Mouse (Mus musculus) ES-E14 (cell line): ENCODE results near the gene Cetn3. TPM values are rescaled to one million over a fixed set of nuclear protein-coding genes. Genes with fewer than 3 reads are reported as not detected.

ENCODE experiments used
- DNase-seq: peaks from one replicate; pipeline ENCODE4 v3.0.0-alpha.2; 2013; ENCODE audit warnings: low read depth, low spot score
- H3K27ac ChIP-seq: 2 replicates; pipeline ENCODE4 v1.5.1; 2012; ENCODE audit warnings: low read depth, mild to moderate bottlenecking, low read length, moderate library complexity, mixed read lengths; ENCODE audit not compliant: poor library complexity, insufficient read depth, severe bottlenecking
- H3K36me3 ChIP-seq: 2 replicates; pipeline ENCODE4 v1.6.1; 2012; ENCODE audit warnings: mild to moderate bottlenecking, low read length, moderate library complexity, mixed read lengths; ENCODE audit not compliant: control insufficient read depth, poor library complexity, insufficient read depth, severe bottlenecking
- H3K4me1 ChIP-seq, 2 experiments: fragments of 150-350 bp in 1 of 2; sonication (generic) in 1 of 2; 2 replicates each; pipeline ENCODE4 v1.6.1; 2012; ENCODE audit warnings: low read length in 2 of 2, mild to moderate bottlenecking in 1 of 2, mixed read lengths in 1 of 2; ENCODE audit not compliant: control insufficient read depth in 2 of 2, insufficient read depth in 2 of 2, poor library complexity in 1 of 2
- H3K4me3 ChIP-seq, 2 experiments: fragments of 150-350 bp in 1 of 2; sonication (generic) in 1 of 2; 2 replicates each; pipeline ENCODE4 v1.5.1; 2012; ENCODE audit warnings: low read length in 2 of 2, low read depth in 1 of 2, mild to moderate bottlenecking in 1 of 2, mixed read lengths in 1 of 2; ENCODE audit not compliant: insufficient read depth in 1 of 2, poor library complexity in 1 of 2, severe bottlenecking in 1 of 2
- H3K9ac ChIP-seq: 2 replicates; pipeline ENCODE4 v1.6.1; 2012; ENCODE audit warnings: low read depth, mild to moderate bottlenecking, low read length, mixed read lengths; ENCODE audit not compliant: poor library complexity, insufficient read depth, severe bottlenecking
- H3K9me3 ChIP-seq: fragments of 150-350 bp; sonication (generic); 2 replicates; pipeline ENCODE4 v1.6.1; 2012; ENCODE audit warnings: low read depth, mild to moderate bottlenecking, low read length; ENCODE audit not compliant: control insufficient read depth, insufficient read depth
- CHD2 ChIP-seq: IDR thresholded peaks from 2 replicates; pipeline ENCODE4 v1.6.1; 2014; ENCODE audit warnings: mild to moderate bottlenecking, low read depth, low read length, inconsistent platforms
- HCFC1 ChIP-seq: IDR thresholded peaks from 2 replicates; pipeline ENCODE4 v1.6.1; 2012; ENCODE audit warnings: low read length, inconsistent platforms, borderline replicate concordance; ENCODE audit not compliant: insufficient read depth
- MAFK ChIP-seq: IDR thresholded peaks from 2 replicates; pipeline ENCODE4 v1.6.1; 2014; ENCODE audit warnings: mild to moderate bottlenecking, low read depth, low read length, inconsistent platforms; ENCODE audit not compliant: insufficient read depth
- ZC3H11A ChIP-seq: IDR thresholded peaks from 2 replicates; pipeline ENCODE4 v1.6.1; 2012; ENCODE audit warnings: low read depth, mild to moderate bottlenecking, inconsistent platforms, low read length, borderline replicate concordance
- ZNF384 ChIP-seq: IDR thresholded peaks from 2 replicates; pipeline ENCODE4 v1.6.1; 2012; ENCODE audit warnings: low read depth, low read length, inconsistent platforms
- in situ Hi-C, 2 experiments: fragments of 600-800 bp; cut with MboI; formaldehyde crosslinking; loops; one replicate each; pipeline ENCODE4 v1.15.1; 2025; ENCODE audit warnings: low sequenced_read_pairs in 2 of 2, inconsistent platforms in 1 of 2; ENCODE audit not compliant: unreplicated experiment in 2 of 2
- total RNA-seq: library from RNA; depleted of rRNA; stranded (reverse); fragments of 300-350 nt; gene quantifications from 2 replicates; pipeline ENCODE4 v1.2.3, GENCODE M21; 2012

The Cetn3 gene
- total RNA-seq, 1 experiment, result 78.0 TPM

- peaks cover 0 to 3% of the 10 kb centered on the region in 2 experiments; a peak in 1 of 4 replicates for H3K4me1 ChIP-seq
- H3K36me3 ChIP-seq, result no peaks in the 10 kb centered on the region
- DNase-seq, result no peak
- H3K27ac ChIP-seq, result no peak overlapping the region
- no peak for TF ChIP-seq CHD2
- H3K9me3 ChIP-seq, result no peaks in the 10 kb centered on the region
- in situ Hi-C loops, result no loop called here
- H3K9ac ChIP-seq, result no peak overlapping the region
- H3K4me3 ChIP-seq, result no peak overlapping the region
These were observed 38.8 kb upstream of the Cetn3 start for GRCm38 (mm10) chr13:81744092-81744396.

DNA sequence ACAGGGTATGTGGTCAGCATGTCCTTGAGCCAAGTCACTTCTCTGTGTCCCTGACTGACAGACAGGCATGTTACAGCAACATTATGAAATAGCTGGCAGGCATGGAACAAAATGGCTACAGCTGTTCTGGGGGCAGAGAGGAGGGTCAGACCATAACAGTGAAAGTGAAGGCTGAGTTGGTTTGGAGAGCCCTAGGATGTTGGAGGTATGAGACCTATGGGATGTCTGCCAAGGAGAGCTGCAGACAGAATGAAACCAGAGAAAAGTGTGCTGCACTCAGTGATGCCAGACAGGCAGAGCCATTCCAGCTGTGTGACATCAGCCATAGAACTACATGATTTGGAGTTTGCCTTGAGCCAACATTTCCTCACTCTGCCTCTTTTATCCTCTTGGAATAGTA, 28.0 kb upstream of the Cetn3 start:
- H3K9ac ChIP-seq, result no peak overlapping the region
- in situ Hi-C loops, result no loop called here
- H3K36me3 ChIP-seq, result no peaks in the 10 kb centered on the region
- TF ChIP-seq ZC3H11A (no peak), ZNF384 (no peak), HCFC1 (no peak), CHD2 (no peak), MAFK (no peak)
- H3K27ac ChIP-seq, result no peak overlapping the region
- H3K9me3 ChIP-seq, result no peaks in the 10 kb centered on the region
- DNase-seq, result no peak
- no peaks in the 10 kb centered on the region for H3K4me1 ChIP-seq
- H3K4me3 ChIP-seq, result no peak overlapping the region

DNA sequence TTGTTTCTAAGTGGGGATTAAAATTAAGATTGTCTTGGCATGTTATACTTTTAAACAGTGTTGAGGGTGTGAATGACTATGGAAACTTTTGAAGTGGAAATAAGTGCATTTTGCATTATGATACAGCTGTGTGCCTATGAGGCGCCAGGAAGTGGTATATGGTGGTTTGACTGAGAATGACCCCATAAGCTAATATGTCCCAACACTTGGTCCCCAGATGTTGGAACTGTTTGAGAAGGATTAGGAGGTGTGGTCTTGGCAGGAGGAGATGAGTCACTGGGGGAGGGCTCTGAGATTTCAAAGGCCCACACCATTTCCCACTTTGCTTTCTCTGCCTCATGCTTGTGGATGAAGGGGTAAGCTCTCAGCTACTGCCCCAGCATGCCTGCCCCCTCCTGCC, 27.6 kb upstream of the Cetn3 start:
- TF ChIP-seq ZNF384, result no peak
- TF ChIP-seq ZC3H11A, result no peak
- TF ChIP-seq CHD2, result no peak
- no peak overlapping the region for H3K9ac ChIP-seq
- no peaks in the 10 kb centered on the region for H3K4me1 ChIP-seq
- H3K36me3 ChIP-seq, result no peaks in the 10 kb centered on the region
- no peak overlapping the region for H3K4me3 ChIP-seq
- no peak overlapping the region for H3K27ac ChIP-seq
- no peaks in the 10 kb centered on the region for H3K9me3 ChIP-seq
- in situ Hi-C loops, result no loop called here
- no peak for DNase-seq

DNA sequence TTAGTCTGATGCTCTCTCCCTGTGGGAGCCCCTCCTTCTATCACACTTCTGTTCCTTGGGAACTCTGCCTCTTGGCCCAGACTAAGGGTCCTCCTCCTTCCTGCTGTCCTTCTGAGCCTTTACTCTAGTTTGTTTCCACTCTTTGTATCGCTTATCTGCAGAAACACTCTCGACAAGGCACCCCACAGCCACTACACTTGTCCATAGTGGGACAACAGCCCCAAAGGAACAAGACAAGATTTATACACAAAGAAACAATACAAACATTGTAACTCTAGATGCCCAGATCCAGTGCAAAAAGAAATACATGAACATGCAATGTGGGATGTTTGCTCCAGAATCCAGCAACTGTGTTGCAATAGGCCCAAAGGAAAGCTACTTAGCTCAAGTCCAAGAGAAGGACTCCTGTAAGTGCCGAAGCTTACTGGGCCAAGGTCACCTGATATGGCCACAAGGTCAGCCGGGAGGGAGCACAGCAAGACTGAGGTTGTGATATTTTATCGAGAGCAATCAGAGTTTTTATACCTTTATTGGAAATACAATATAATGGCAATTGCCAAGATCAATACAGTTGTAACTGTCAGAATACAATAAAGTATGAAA, 25.7 kb upstream of the Cetn3 start:
- Histone ChIP-seq H3K9me3 (no peaks in the 10 kb centered on the region), H3K36me3 (no peaks in the 10 kb centered on the region), H3K4me3 (no peak overlapping the region), H3K9ac (no peak overlapping the region), H3K27ac (no peak overlapping the region), H3K4me1 (no peaks in the 10 kb centered on the region)
- DNase-seq, result no peak
- in situ Hi-C loops, result no loop called here
- TF ChIP-seq ZC3H11A (no peak), MAFK (no peak), HCFC1 (no peak), ZNF384 (no peak), CHD2 (no peak)

GRCm38 (mm10) chr13:81760379-81760778, 22.5 kb upstream of the Cetn3 start:
- Histone ChIP-seq H3K9me3 (no peaks in the 10 kb centered on the region), H3K4me3 (no peak overlapping the region), H3K9ac (no peak overlapping the region), H3K36me3 (no peaks in the 10 kb centered on the region), H3K4me1 (no peaks in the 10 kb centered on the region), H3K27ac (no peak overlapping the region)
- TF ChIP-seq ZC3H11A (peak; percentile 59; the same call in 1 of the 2 replicates), CHD2 (no peak)
- in situ Hi-C loops, result loop anchor here (5.0 to 10.0 kb wide), 2 partner anchors 318 to 326 kb away; no protein-coding TSS in a partner anchor
- DNase-seq, result peak; percentile 49
